Mouse (Mus musculus) left cerebral cortex, postnatal 36 days (tissue): ENCODE results near the gene Edc3. TPM values are rescaled to one million over a fixed set of nuclear protein-coding genes. Genes with fewer than 3 reads are reported as not detected.

ENCODE experiments used
- DNase-seq, 2 experiments: peaks; one replicate each; pipeline ENCODE4 v3.0.0; 2021 to 2022; ENCODE audit warnings: low spot score in 2 of 2, mixed read lengths in 1 of 2
- intact Hi-C: fragments of 180-260 bp; cut with DNase I; formaldehyde crosslinking; loops from one replicate; pipeline ENCODE4 v1.15.1; 2025
- total RNA-seq, 2 experiments: library from RNA; stranded (reverse); gene quantifications; 2 replicates each; pipeline ENCODE4 v1.2.3; 2021

Edc3 gene
- total RNA-seq, 2 experiments from 2014 or later: 13.2 to 14.9 TPM

- DNase-seq: no peak
- intact Hi-C loops: no loop called here
Measured at GRCm38 (mm10) chr9:57775736-57776135, 67.4 kb downstream of the Edc3 start.

GRCm38 (mm10) chr9:57782656-57783055, 74.3 kb downstream of the Edc3 start:
- DNase-seq: no peak
- intact Hi-C loops: no loop called here

- intact Hi-C loops: no loop called here
- no peak for DNase-seq
Measured at GRCm38 (mm10) chr9:57789733-57790132, 81.4 kb downstream of the Edc3 start.

GRCm38 (mm10) chr9:57797456-57797855, 89.1 kb downstream of the Edc3 start:
- intact Hi-C loops: no loop called here
- no peak for DNase-seq

- intact Hi-C loops: no loop called here
- no peak for DNase-seq
Measured at GRCm38 (mm10) chr9:57798725-57799253, 90.4 kb downstream of the Edc3 start.

- no peak for DNase-seq
- intact Hi-C loops: no loop called here
Measured at GRCm38 (mm10) chr9:57800325-57800975, 92.1 kb downstream of the Edc3 start.

Other genes with a start within 250 kb of the Edc3 start
- gene Scamp5, start 240.5 kb upstream of the Edc3 start, total RNA-seq: 100 to 1,000 TPM; 381 to 434 TPM
- 10 to 100 TPM; 16.4 to 20.3 TPM for gene Rpp25, start 204.5 kb upstream of the Edc3 start, total RNA-seq
- gene Cox5a, start 187.3 kb upstream of the Edc3 start, total RNA-seq: 100 to 1,000 TPM; 378 to 426 TPM
- gene Fam219b, start 171.0 kb upstream of the Edc3 start, total RNA-seq: 10 to 100 TPM; 17.3 to 21.5 TPM
- 10 to 100 TPM; 63.6 to 66.3 TPM for gene Mpi, start 155.8 kb upstream of the Edc3 start, total RNA-seq
- gene Scamp2, start 147.6 kb upstream of the Edc3 start, total RNA-seq: 10 to 100 TPM; 18.2 to 24.2 TPM
- gene Ulk3, start 119.1 kb upstream of the Edc3 start, total RNA-seq: 10 to 100 TPM; 23.9 to 38.5 TPM
- gene Cplx3, start 102.3 kb upstream of the Edc3 start, total RNA-seq: 10 to 100 TPM; 16.3 to 27.4 TPM
- gene Lman1l, start 87.8 kb upstream of the Edc3 start, total RNA-seq: not detected
- gene Csk, start 54.9 kb upstream of the Edc3 start, total RNA-seq: 10 to 100 TPM; 36.7 to 38.6 TPM
- gene Cyp1a2, start 24.8 kb upstream of the Edc3 start, total RNA-seq: not detected
- gene Cyp1a1, start 20.6 kb upstream of the Edc3 start, total RNA-seq: under 1 TPM in 1 of 2 experiments, not detected in 1; 0.22 TPM
- gene Clk3, start 57.3 kb downstream of the Edc3 start, total RNA-seq: 10 to 100 TPM; 69.2 to 84.8 TPM
- gene Arid3b, start 128.3 kb downstream of the Edc3 start, total RNA-seq: 10 to 100 TPM in 1 of 2 experiments, 1 to 10 TPM in 1; 6.4 to 13.5 TPM
- gene Ubl7, start 202.4 kb downstream of the Edc3 start, total RNA-seq: 100 to 1,000 TPM; 108 to 128 TPM
- 100 to 1,000 TPM; 130 to 162 TPM for gene Sema7a, start 231.6 kb downstream of the Edc3 start, total RNA-seq